Mouse (Mus musculus): ENCODE measurements at regions not wholly inside any gene's neighbourhood (a gene's known extent, or its start where the extent isn't known, plus 50 kb on each side); places are given as distances from the start of the nearest gene placed in this dataset.
A peak's percentile ranks its signal among the peaks of the same experiment; 100 is the strongest.

GRCm38 (mm10) chr10:66807261-66807968, 288.5 kb upstream of the Jmjd1c start:
- peaks cover 9% of the 10 kb centered on the region for H3K9me3 ChIP-seq
- no peak for ATAC-seq (ENCODE audit: insufficient number of reproducible peaks, insufficient read depth, low FRiP score, low TSS enrichment, low read depth)
- no peak overlapping the region for H3K4me3 ChIP-seq (replicated peaks)
- no peaks in the 10 kb centered on the region for H3K36me3 ChIP-seq
- no peak overlapping the region for H3K9ac ChIP-seq (replicated peaks)
- no peaks in the 10 kb centered on the region for H3K4me1 ChIP-seq (replicated peaks)
- H3K27ac ChIP-seq, result no peak overlapping the region
- no peak overlapping the region for H3K4me2 ChIP-seq
- peaks cover 12% of the 10 kb centered on the region for H3K27me3 ChIP-seq
- 49% methylated on average over 16 of the region's 16 CpGs for WGBS

- Histone ChIP-seq H3K36me3 (no peaks in the 10 kb centered on the region), H3K9ac (replicated peaks) (no peak overlapping the region), H3K9me3 (no peaks in the 10 kb centered on the region), H3K27me3 (peaks cover 34% of the 10 kb centered on the region), H3K4me1 (replicated peaks) (peaks cover 13% of the 10 kb centered on the region; the same call in 1 of the 2 replicates), H3K4me3 (replicated peaks) (no peak overlapping the region), H3K4me2 (no peak overlapping the region), H3K27ac (no peak overlapping the region)
- no peak for ATAC-seq (ENCODE audit: insufficient number of reproducible peaks, insufficient read depth, low FRiP score, low TSS enrichment, low read depth)
- WGBS, result 84% methylated on average over 11 of the region's 11 CpGs
Observed at GRCm38 (mm10) chr10:66812515-66813260, 283.2 kb upstream of the Jmjd1c start.

- 13% methylated on average over 15 of the region's 15 CpGs for WGBS
Observed at GRCm38 (mm10) chr10:66813850-66814564, 281.9 kb upstream of the Jmjd1c start.

GRCm38 (mm10) chr10:66814565-66815201, 281.2 kb upstream of the Jmjd1c start:
- peak; percentile 63; the same call in 1 of the 2 replicates for ATAC-seq (ENCODE audit: insufficient number of reproducible peaks, insufficient read depth, low FRiP score, low TSS enrichment, low read depth)
- Histone ChIP-seq H3K4me2 (peak overlapping the region; percentile 44), H3K4me3 (replicated peaks) (peak overlapping the region; percentile 16; the same call in 1 of the 2 replicates), H3K9ac (replicated peaks) (no peak overlapping the region), H3K36me3 (no peaks in the 10 kb centered on the region), H3K27me3 (peaks cover 34% of the 10 kb centered on the region), H3K27ac (no peak overlapping the region), H3K4me1 (replicated peaks) (peaks cover 13% of the 10 kb centered on the region; the same call in 1 of the 2 replicates), H3K9me3 (no peaks in the 10 kb centered on the region)
- 15% methylated on average over 16 of the region's 16 CpGs for WGBS

More at GRCm38 (mm10) chr10:66813850-66814564, 281.9 kb upstream of the Jmjd1c start:
- H3K9ac ChIP-seq (replicated peaks), result no peak overlapping the region
- H3K4me2 ChIP-seq, result peak overlapping the region; percentile 44
- H3K4me3 ChIP-seq (replicated peaks), result peak overlapping the region; percentile 16; the same call in 1 of the 2 replicates
- ATAC-seq (ENCODE audit: insufficient number of reproducible peaks, insufficient read depth, low FRiP score, low TSS enrichment, low read depth), result peak; percentile 64; the same call in 1 of the 2 replicates
- H3K36me3 ChIP-seq, result no peaks in the 10 kb centered on the region
- no peaks in the 10 kb centered on the region for H3K9me3 ChIP-seq
- peaks cover 13% of the 10 kb centered on the region; the same call in 1 of the 2 replicates for H3K4me1 ChIP-seq (replicated peaks)
- peaks cover 34% of the 10 kb centered on the region for H3K27me3 ChIP-seq
- no peak overlapping the region for H3K27ac ChIP-seq

- ATAC-seq (ENCODE audit: insufficient number of reproducible peaks, insufficient read depth, low FRiP score, low TSS enrichment, low read depth), result no peak
- no peak overlapping the region for H3K27ac ChIP-seq
- H3K27me3 ChIP-seq, result peaks cover 33% of the 10 kb centered on the region
- peaks cover 13% of the 10 kb centered on the region; the same call in 1 of the 2 replicates for H3K4me1 ChIP-seq (replicated peaks)
- H3K9me3 ChIP-seq, result no peaks in the 10 kb centered on the region
- H3K9ac ChIP-seq (replicated peaks), result no peak overlapping the region
- 86% methylated on average over 4 of the region's 4 CpGs for WGBS
- H3K4me3 ChIP-seq (replicated peaks), result no peak overlapping the region
- no peak overlapping the region for H3K4me2 ChIP-seq
- H3K36me3 ChIP-seq, result no peaks in the 10 kb centered on the region
Observed at GRCm38 (mm10) chr10:66815951-66816350, 280.0 kb upstream of the Jmjd1c start.

GRCm38 (mm10) chr10:66816776-66817175, 279.1 kb upstream of the Jmjd1c start:
- ATAC-seq (ENCODE audit: insufficient number of reproducible peaks, insufficient read depth, low FRiP score, low TSS enrichment, low read depth), result no peak
- H3K9ac ChIP-seq (replicated peaks), result no peak overlapping the region
- H3K36me3 ChIP-seq, result no peaks in the 10 kb centered on the region
- no peaks in the 10 kb centered on the region for H3K9me3 ChIP-seq
- H3K27me3 ChIP-seq, result peaks cover 25% of the 10 kb centered on the region
- 83% methylated on average over 13 of the region's 13 CpGs for WGBS
- H3K4me2 ChIP-seq, result no peak overlapping the region
- H3K4me1 ChIP-seq (replicated peaks), result peaks cover 13% of the 10 kb centered on the region; the same call in 1 of the 2 replicates
- H3K4me3 ChIP-seq (replicated peaks), result no peak overlapping the region
- no peak overlapping the region for H3K27ac ChIP-seq

- ATAC-seq (ENCODE audit: insufficient number of reproducible peaks, insufficient read depth, low FRiP score, low TSS enrichment, low read depth), result no peak
- WGBS, result 80% methylated on average over 7 of the region's 7 CpGs
Observed at GRCm38 (mm10) chr10:66817876-66818275, 278.0 kb upstream of the Jmjd1c start.

GRCm38 (mm10) chr10:66819517-66819916, 276.4 kb upstream of the Jmjd1c start:
- WGBS, result 80% methylated on average over 8 of the region's 8 CpGs
- Histone ChIP-seq H3K4me1 (replicated peaks) (0 out of 2 replicates have a peak, but pooled peaks cover 6% of the 10 kb centered on the region), H3K9me3 (no peaks in the 10 kb centered on the region), H3K9ac (replicated peaks) (no peak overlapping the region), H3K27me3 (peaks cover 12% of the 10 kb centered on the region), H3K4me2 (no peak overlapping the region), H3K27ac (no peak overlapping the region), H3K4me3 (replicated peaks) (no peak overlapping the region), H3K36me3 (no peaks in the 10 kb centered on the region)
- ATAC-seq (ENCODE audit: insufficient number of reproducible peaks, insufficient read depth, low FRiP score, low TSS enrichment, low read depth), result 0 out of 2 replicates have a peak, but pooled peaks have one; percentile 34

More at GRCm38 (mm10) chr10:66817876-66818275, 278.0 kb upstream of the Jmjd1c start:
- Histone ChIP-seq H3K27ac (no peak overlapping the region), H3K27me3 (peaks cover 19% of the 10 kb centered on the region), H3K4me1 (replicated peaks) (peaks cover 13% of the 10 kb centered on the region; the same call in 1 of the 2 replicates), H3K4me3 (replicated peaks) (no peak overlapping the region), H3K9ac (replicated peaks) (no peak overlapping the region), H3K9me3 (no peaks in the 10 kb centered on the region), H3K36me3 (no peaks in the 10 kb centered on the region), H3K4me2 (no peak overlapping the region)

GRCm38 (mm10) chr10:66825737-66826136, 270.2 kb upstream of the Jmjd1c start:
- no peaks in the 10 kb centered on the region for H3K27me3 ChIP-seq
- no peaks in the 10 kb centered on the region for H3K36me3 ChIP-seq
- H3K9me3 ChIP-seq, result no peaks in the 10 kb centered on the region
- WGBS, result 75% methylated on average over 3 of the region's 3 CpGs
- H3K27ac ChIP-seq, result no peak overlapping the region
- no peak overlapping the region for H3K9ac ChIP-seq (replicated peaks)
- peaks cover 8% of the 10 kb centered on the region for H3K4me1 ChIP-seq (replicated peaks)
- H3K4me2 ChIP-seq, result no peak overlapping the region
- no peak overlapping the region for H3K4me3 ChIP-seq (replicated peaks)
- no peak for ATAC-seq (ENCODE audit: insufficient number of reproducible peaks, insufficient read depth, low FRiP score, low TSS enrichment, low read depth)

GRCm38 (mm10) chr10:66826327-66826726, 269.6 kb upstream of the Jmjd1c start:
- Histone ChIP-seq H3K9me3 (no peaks in the 10 kb centered on the region), H3K9ac (replicated peaks) (no peak overlapping the region), H3K4me2 (no peak overlapping the region), H3K36me3 (no peaks in the 10 kb centered on the region), H3K27ac (no peak overlapping the region), H3K4me3 (replicated peaks) (no peak overlapping the region), H3K4me1 (replicated peaks) (peaks cover 8% of the 10 kb centered on the region), H3K27me3 (no peaks in the 10 kb centered on the region)
- WGBS, result 27% methylated on average over 3 of the region's 3 CpGs
- peak; percentile 43; the same call in 1 of the 2 replicates for ATAC-seq (ENCODE audit: insufficient number of reproducible peaks, insufficient read depth, low FRiP score, low TSS enrichment, low read depth)

All from limb, embryonic 12.5 days (tissue).